Mouse (Mus musculus) hindbrain, embryonic 10.5 days (tissue): ENCODE data around the gene Aspn. TPM values are rescaled to one million over a fixed set of nuclear protein-coding genes. Genes with fewer than 3 reads are reported as not detected.
A peak's percentile ranks its signal among the peaks of the same experiment; 100 is the strongest.
"Not testable (repeated sequence)": the region's sequence is repeated elsewhere in the genome, so short reads cannot be mapped to it uniquely, and the experiment has no call there.

Experiments
- DNase-seq: peaks from one replicate; pipeline ENCODE4 v3.0.0-alpha.2; 2017; ENCODE audit warnings: low spot score
- H3K27ac ChIP-seq: fragments of 300-500 bp; sonication (generic); 2 replicates; pipeline ENCODE4 v1.5.1; 2016; ENCODE audit warnings: mild to moderate bottlenecking, moderate library complexity
- H3K27me3 ChIP-seq: fragments of 300-500 bp; sonication (generic); 2 replicates; pipeline ENCODE4 v1.6.1; 2016; ENCODE audit warnings: mild to moderate bottlenecking; ENCODE audit not compliant: poor library complexity, insufficient read depth, severe bottlenecking
- H3K36me3 ChIP-seq: fragments of 300-500 bp; sonication (generic); 2 replicates; pipeline ENCODE4 v1.6.1; 2016; ENCODE audit warnings: mild to moderate bottlenecking, moderate library complexity
- H3K4me1 ChIP-seq: fragments of 300-500 bp; sonication (generic); replicated peaks from 2 replicates; pipeline ENCODE4 v1.6.1; 2016; ENCODE audit warnings: mild to moderate bottlenecking
- H3K4me3 ChIP-seq: fragments of 300-500 bp; sonication (generic); 2 replicates; pipeline ENCODE4 v1.5.1; 2016; ENCODE audit warnings: mild to moderate bottlenecking, moderate library complexity
- H3K9me3 ChIP-seq: fragments of 300-500 bp; sonication (generic); 2 replicates; pipeline ENCODE4 v1.6.1; 2016; ENCODE audit warnings: mild to moderate bottlenecking, moderate library complexity
- WGBS: fragments of 180-500 bp; shearing (Covaris S2); methylation state at CpG from one replicate; pipeline ENCODE4 v1.1.7; 2016; 5-methylcytosine and 5-hydroxymethylcytosine counted together
- polyA plus RNA-seq: library from polyadenylated mRNA; unstranded; fragments of >200 nt; fragmentation: Nextera tagmentation; extraction: Ambion mirVana; gene quantifications from 2 replicates; pipeline ENCODE4 v1.2.1, GENCODE M21; 2016

Aspn gene
- polyA plus RNA-seq, 1 experiment from 2014 or later: 0.07 TPM

GRCm38 (mm10) chr13:49556203-49556602, 12.0 kb downstream of the Aspn start:
- Histone ChIP-seq H3K27me3 (no peaks in the 10 kb centered on the region), H3K36me3 (no peaks in the 10 kb centered on the region), H3K4me1 (no peaks in the 10 kb centered on the region), H3K9me3 (no peaks in the 10 kb centered on the region), H3K27ac (no peak overlapping the region), H3K4me3 (no peak overlapping the region)
- DNase-seq: no peak
- WGBS: 80% methylated on average over 1 of the region's 1 CpGs

- DNase-seq: no peak
- WGBS: 75% methylated on average over 1 of the region's 1 CpGs
- no peaks in the 10 kb centered on the region for H3K36me3 ChIP-seq
- no peaks in the 10 kb centered on the region for H3K4me1 ChIP-seq
- no peak overlapping the region for H3K4me3 ChIP-seq
- H3K27me3 ChIP-seq: no peaks in the 10 kb centered on the region
- no peaks in the 10 kb centered on the region for H3K9me3 ChIP-seq
- no peak overlapping the region for H3K27ac ChIP-seq
These were observed 12.7 kb downstream of the Aspn start for GRCm38 (mm10) chr13:49556924-49557323.

DNA sequence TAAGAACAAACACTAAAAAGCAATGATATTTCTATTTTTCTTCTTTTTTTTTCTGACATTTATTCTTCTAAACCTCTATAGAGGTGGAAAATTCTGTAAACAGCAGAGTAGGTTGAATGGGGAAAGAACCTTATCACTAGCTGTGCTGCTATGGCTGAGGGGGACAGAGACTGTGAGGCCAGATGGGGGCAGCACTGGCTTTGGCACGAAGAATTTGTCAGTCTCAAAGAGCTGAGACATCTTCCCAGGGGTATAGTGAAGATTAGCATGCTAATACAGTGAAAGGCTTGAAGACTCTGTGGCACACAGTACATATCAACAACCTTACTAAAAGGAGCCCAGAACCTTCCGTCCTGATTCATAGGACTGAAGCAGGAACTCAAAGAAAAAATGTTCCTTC, 14.9 kb downstream of the Aspn start:
- Histone ChIP-seq H3K9me3 (no peaks in the 10 kb centered on the region), H3K4me3 (no peak overlapping the region), H3K27me3 (no peaks in the 10 kb centered on the region), H3K36me3 (no peaks in the 10 kb centered on the region), H3K4me1 (no peaks in the 10 kb centered on the region), H3K27ac (no peak overlapping the region)
- 41% methylated on average over 2 of the region's 2 CpGs for WGBS
- DNase-seq: peak; percentile 14

DNA sequence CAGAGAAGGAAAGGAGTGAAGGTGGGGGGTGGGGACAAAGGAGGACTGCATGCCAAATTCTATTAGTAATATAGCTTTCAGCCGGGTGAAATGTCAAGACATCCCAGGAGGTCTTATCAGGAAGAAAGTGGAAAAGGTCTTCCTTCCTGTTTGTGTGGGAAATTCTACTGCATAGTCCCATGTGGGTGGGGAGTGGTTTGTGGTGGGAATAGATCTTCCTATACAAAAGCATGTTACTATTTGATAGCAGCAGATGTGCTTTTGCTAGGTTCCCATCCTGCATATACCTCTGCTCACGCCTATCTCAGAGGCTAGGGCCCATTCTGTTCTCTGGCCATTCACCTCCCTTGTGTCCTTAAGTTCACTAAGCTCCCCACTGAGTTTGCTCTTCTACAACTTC, 16.6 kb downstream of the Aspn start:
- Histone ChIP-seq H3K4me1 (no peaks in the 10 kb centered on the region), H3K4me3 (no peak overlapping the region), H3K9me3 (no peaks in the 10 kb centered on the region), H3K27me3 (no peaks in the 10 kb centered on the region), H3K27ac (no peak overlapping the region), H3K36me3 (no peaks in the 10 kb centered on the region)
- 67% methylated on average over 2 of the region's 2 CpGs for WGBS
- no peak for DNase-seq

DNA sequence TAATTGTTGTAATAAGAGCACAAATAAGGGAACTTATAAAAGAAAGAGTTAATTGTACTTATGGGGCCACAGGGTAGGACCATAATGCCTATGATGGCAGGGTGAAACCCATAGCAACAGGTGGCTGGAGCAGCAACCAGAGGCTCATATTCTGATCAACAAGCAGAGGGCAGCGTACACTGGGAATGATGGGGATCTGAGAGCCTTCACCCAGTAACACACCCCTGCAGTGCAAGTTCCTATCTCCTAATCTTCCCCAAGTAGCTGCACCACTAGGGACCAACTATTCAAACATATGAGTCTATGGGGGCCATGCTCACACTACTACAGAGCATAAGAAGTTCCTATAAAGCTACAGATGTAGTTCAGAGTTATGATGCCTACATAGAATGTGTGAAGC, 20.1 kb downstream of the Aspn start:
- Histone ChIP-seq H3K36me3 (no peaks in the 10 kb centered on the region), H3K27ac (no peak overlapping the region), H3K4me3 (no peak overlapping the region), H3K4me1 (no peaks in the 10 kb centered on the region), H3K9me3 (no peaks in the 10 kb centered on the region), H3K27me3 (no peaks in the 10 kb centered on the region)
- WGBS: 97% methylated on average over 1 of the region's 1 CpGs
- DNase-seq: no peak

DNA sequence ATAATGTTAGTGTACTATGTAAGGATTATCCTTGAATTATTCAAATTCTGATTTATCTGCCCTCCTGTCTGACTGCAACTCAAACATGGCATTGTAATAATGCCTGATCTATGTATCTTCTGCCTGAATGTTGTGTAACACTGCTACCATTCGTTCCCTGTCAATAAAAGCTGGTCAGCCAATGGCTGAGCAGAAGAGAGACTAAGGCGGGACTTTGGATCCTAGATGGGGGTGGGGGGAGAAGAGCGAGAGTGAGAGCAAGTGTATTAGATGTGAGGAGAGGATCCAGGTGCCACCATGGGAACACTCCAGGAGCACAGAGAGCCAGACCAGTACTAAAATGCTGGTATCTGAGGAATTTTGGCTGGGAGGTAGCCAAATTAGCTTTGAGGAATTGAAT, 26.1 kb downstream of the Aspn start:
- 72% methylated on average over 3 of the region's 3 CpGs for WGBS
- H3K9me3 ChIP-seq: no peaks in the 10 kb centered on the region

GRCm38 (mm10) chr13:49571418-49571817, 27.2 kb downstream of the Aspn start:
- 90% methylated on average over 2 of the region's 2 CpGs for WGBS
- no peak for DNase-seq
- Histone ChIP-seq H3K4me1 (no peaks in the 10 kb centered on the region), H3K27me3 (no peaks in the 10 kb centered on the region), H3K9me3 (no peaks in the 10 kb centered on the region), H3K36me3 (no peaks in the 10 kb centered on the region), H3K27ac (no peak overlapping the region), H3K4me3 (no peak overlapping the region)

More for the DNA sequence above, 26.1 kb downstream of the Aspn start:
- Histone ChIP-seq H3K36me3 (no peaks in the 10 kb centered on the region), H3K27ac (no peak overlapping the region), H3K27me3 (no peaks in the 10 kb centered on the region), H3K4me1 (no peaks in the 10 kb centered on the region), H3K4me3 (no peak overlapping the region)
- DNase-seq: no peak

DNA sequence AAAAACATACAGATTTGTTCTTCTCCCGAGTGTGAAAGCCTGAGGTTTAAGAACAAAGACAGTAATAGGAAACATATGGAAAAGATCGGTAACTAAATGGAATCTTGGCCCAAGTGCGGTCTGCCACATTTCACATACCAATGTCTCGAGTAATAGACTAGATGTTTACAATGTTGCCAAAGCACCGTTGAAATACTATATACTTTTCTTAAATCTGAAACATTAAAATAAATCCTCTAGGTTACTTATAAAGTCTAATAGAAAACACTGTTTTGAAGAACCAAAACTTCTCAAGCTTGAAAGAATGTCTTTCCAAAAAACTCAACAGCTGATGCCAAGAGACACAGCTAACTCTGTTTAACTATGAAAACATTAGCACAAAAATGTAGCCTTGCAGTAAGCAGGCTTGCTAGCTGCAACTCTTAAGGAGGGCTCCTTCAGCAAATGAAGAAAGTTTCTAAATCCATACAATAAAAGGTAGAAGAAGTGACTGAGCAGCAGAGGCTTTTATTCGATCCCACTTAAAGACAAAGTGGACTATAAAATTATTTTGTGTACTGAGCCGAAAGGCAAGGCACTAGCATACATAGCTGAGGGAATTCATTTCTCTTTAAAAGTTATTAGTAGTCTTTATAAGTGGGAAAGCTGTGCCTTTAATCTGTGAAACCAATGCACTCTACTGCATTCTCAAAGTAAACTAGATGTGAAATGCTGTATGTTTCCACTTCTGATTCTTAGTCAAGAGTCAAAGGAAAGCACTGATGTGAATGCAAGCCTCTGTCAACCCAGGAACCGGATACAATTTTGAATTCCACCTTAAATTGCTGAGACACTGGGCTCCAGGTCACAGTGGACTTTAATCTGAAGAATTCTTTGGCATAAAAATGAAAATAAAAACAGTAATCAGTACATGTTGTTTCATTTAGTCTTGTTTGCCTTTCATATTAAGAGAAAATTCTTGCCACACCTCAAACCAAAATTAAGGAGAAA, 37.6 kb downstream of the Aspn start, which contains the start of gene Omd:
Gene Omd, plus strand, starts transcription at position 922 of the 990 bp plus-strand sequence.
- no peaks in the 10 kb centered on the region for H3K9me3 ChIP-seq
- H3K27me3 ChIP-seq: no peaks in the 10 kb centered on the region
- H3K4me1 ChIP-seq: no peaks in the 10 kb centered on the region
- 0 out of 2 replicates have a peak within 1 kb of the TSS, but pooled peaks have one; percentile 1 for H3K27ac ChIP-seq
- H3K36me3 ChIP-seq: no peaks in the 10 kb centered on the region
- DNase-seq: no peak
- 77% methylated on average over 8 of the region's 8 CpGs for WGBS
- no peak within 1 kb of the TSS for H3K4me3 ChIP-seq

GRCm38 (mm10) chr13:49583859-49584258, 39.6 kb downstream of the Aspn start:
- DNase-seq: no peak
- Histone ChIP-seq H3K9me3 (no peaks in the 10 kb centered on the region), H3K4me1 (no peaks in the 10 kb centered on the region), H3K27me3 (no peaks in the 10 kb centered on the region), H3K27ac (no peak overlapping the region), H3K4me3 (no peak overlapping the region), H3K36me3 (no peaks in the 10 kb centered on the region)

DNA sequence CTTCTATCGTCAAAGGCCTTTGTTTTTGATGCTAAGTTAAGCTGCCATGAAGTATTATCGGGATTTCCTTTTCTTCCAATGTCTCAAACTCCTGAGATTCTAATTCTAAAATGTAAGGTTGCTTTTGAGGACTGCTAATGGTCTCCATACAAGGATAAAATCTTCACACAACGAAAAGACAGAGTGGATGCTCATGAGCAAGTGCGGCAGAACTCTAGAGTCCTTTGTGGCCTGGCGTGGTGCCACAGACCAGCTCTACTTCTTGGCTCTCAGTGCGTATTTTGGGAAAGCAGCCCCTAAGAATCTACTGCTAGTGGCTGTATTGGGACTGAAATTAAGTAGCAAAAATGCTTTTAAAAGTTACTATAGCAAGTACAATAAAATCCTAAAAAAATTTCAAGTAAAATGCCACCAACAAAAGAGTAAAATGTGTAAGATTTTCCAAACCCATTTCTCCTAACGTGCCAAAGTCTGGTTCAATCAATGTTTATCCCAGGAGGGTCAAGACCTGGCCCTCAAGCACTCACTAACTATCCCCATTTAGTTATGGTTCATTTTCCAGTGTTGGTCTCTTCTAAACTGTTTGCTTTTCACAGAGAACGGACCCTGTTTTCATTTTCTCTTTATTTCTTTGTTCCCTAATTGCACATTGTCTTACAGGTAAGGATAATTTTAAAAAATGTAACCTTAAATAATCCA, 40.2 kb downstream of the Aspn start:
- Histone ChIP-seq H3K27me3 (no peaks in the 10 kb centered on the region), H3K4me1 (no peaks in the 10 kb centered on the region), H3K9me3 (no peaks in the 10 kb centered on the region), H3K36me3 (no peaks in the 10 kb centered on the region), H3K4me3 (no peak overlapping the region), H3K27ac (no peak overlapping the region)
- whole genome bisulfite sequencing: 87% methylated on average over 8 of the region's 8 CpGs
- no peak for DNase-seq

DNA sequence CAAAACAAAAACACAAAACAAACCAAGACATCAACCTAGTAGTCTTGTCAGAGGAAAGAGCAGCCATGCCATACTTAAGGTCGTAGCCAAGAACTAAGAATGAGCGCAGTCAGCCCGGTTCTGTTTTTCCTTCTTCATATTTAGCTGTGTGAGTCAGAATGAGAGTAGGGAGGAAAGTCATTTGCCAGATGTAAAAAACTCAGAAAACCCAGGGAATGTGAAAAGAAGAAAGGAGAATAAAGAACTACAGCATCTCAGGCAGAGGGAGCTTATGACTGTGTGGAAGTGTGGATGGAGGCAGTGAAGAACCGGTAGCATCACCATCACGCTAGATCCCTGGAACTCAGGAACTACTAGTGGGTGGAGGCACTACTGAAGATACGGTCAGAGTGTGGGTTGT, 41.8 kb downstream of the Aspn start:
- H3K27me3 ChIP-seq: no peaks in the 10 kb centered on the region
- no peaks in the 10 kb centered on the region for H3K9me3 ChIP-seq
- DNase-seq: no peak
- no peaks in the 10 kb centered on the region for H3K36me3 ChIP-seq
- no peaks in the 10 kb centered on the region for H3K4me1 ChIP-seq
- WGBS: 93% methylated on average over 6 of the region's 6 CpGs
- H3K27ac ChIP-seq: no peak overlapping the region
- no peak overlapping the region for H3K4me3 ChIP-seq

DNA sequence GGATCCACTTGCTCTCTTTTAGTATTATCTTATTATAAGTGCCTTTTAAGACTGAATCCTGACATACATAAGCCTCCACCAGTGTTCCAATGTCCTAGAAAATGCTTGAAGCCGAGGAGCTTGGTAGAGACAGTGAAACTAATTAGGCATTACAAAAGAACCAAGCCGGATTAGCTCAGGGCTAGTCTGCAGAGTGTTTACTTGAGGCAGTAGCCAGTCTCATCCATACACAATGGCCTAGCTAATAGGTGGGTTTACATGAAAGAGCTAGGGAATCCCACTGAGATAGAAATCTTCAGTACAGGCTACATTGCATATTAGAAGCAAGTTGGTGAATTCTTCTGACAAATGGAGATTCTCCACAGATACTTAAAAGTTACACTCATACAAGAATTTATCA, 58.3 kb downstream of the Aspn start:
- WGBS: 75% methylated on average over 2 of the region's 2 CpGs
- not testable (repeated sequence) for DNase-seq, H3K36me3 ChIP-seq, H3K27ac ChIP-seq, H3K27me3 ChIP-seq, H3K4me3 ChIP-seq, H3K4me1 ChIP-seq, H3K9me3 ChIP-seq

DNA sequence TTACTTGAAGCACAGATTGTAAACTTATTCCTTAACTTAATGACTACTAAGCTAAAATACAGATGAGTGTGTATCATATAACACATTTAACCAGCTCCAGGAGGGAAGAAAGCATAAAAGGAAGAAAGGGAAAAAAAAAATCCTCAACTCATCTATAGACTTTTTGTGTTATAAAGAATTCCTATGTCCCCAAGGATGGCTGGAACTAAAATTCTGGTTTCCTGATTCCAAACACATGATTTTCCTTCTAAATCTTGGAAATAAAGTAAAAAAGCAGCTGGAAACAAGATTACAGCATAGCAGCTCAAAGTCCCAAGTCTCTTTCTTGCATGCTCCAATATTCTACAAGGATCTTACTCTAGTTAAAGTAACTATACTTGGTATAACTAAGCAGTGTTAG, 59.4 kb downstream of the Aspn start:
- Histone ChIP-seq H3K27me3 (no peaks in the 10 kb centered on the region), H3K36me3 (no peaks in the 10 kb centered on the region), H3K9me3 (no peaks in the 10 kb centered on the region), H3K4me1 (no peaks in the 10 kb centered on the region), H3K27ac (no peak overlapping the region), H3K4me3 (no peak overlapping the region)
- no peak for DNase-seq
